Mouse (Mus musculus) liver, embryonic 14.5 days (tissue): ENCODE data around the gene Sept4.

Source experiments
- CTCF ChIP-seq: IDR thresholded peaks from 2 replicates; pipeline ENCODE4 v1.5.1; 2016; ENCODE audit warnings: antibody characterized with exemption, low read depth, control low read depth
- EP300 ChIP-seq: IDR thresholded peaks from 2 replicates; pipeline ENCODE4 v1.6.1; 2016; ENCODE audit warnings: antibody characterized with exemption, low read depth

DNA sequence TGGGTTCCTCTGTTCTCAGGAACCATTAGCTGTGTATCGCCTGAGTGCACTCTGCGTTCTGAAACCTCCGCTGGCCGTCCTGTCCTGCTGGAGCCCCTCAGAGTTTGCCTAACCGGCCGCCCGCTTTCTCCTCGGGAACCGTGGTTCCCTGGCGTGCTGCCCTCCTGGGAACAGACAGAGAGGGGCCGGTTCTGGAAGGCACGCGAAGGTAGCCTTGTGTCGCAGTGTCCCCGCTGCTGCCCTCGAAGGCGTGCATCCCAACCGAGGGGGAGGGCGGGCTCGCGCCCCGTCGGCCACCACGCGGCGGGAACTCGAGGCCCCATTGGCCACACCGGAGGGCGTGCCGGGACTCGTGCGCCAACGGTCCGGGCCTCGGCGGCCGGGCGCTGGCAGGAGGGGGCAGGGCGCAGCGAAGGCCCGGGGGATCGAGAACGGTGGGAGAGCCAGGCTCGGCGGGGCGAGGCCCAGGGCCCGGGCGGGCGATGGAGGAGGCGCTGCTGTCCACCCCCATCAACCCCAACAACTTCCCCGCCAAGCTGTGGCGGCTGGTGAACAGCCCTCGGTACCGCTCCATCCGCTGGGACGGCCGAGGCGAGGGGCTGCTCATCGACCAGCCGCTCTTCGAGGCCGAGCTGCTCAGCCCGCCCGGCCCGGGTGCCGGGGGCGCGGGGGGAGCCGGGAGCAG, 48.2 kb downstream of the Sept4 start, which contains the start of gene Hsf5:
- TF ChIP-seq CTCF (no peak), EP300 (no peak)
